Mouse (Mus musculus) retina, postnatal 7 days (tissue): ENCODE data around the gene Zfp553.

ENCODE experiments used
- DNase-seq: peaks from one replicate; pipeline ENCODE4 v3.0.0-alpha.2; 2012; ENCODE audit warnings: low read depth, low spot score

The Zfp553 gene

GRCm38 (mm10) chr7:127211014-127211745 lies 21.7 kb upstream of the Zfp553 start:
- DNase-seq = no peak

GRCm38 (mm10) chr7:127212432-127213250 lies 20.2 kb upstream of the Zfp553 start:
- DNase-seq = no peak

GRCm38 (mm10) chr7:127213485-127213884 lies 19.4 kb upstream of the Zfp553 start:
- no peak for DNase-seq

GRCm38 (mm10) chr7:127213930-127214329 lies 18.9 kb upstream of the Zfp553 start:
- no peak for DNase-seq

GRCm38 (mm10) chr7:127214521-127214920 lies 18.3 kb upstream of the Zfp553 start:
- DNase-seq = no peak

- no peak for DNase-seq
These were observed 17.6 kb upstream of the Zfp553 start for GRCm38 (mm10) chr7:127214981-127215871.

- DNase-seq = no peak
These were observed 16.6 kb upstream of the Zfp553 start for GRCm38 (mm10) chr7:127216307-127216706.

GRCm38 (mm10) chr7:127217475-127217874 lies 15.4 kb upstream of the Zfp553 start:
- no peak for DNase-seq

- no peak for DNase-seq
These were observed 14.8 kb upstream of the Zfp553 start for GRCm38 (mm10) chr7:127217901-127218642.

GRCm38 (mm10) chr7:127218670-127219069 lies 14.2 kb upstream of the Zfp553 start:
- no peak for DNase-seq

GRCm38 (mm10) chr7:127220440-127220839 lies 12.4 kb upstream of the Zfp553 start:
- DNase-seq = no peak

- DNase-seq = no peak
These were observed 9.8 kb upstream of the Zfp553 start for GRCm38 (mm10) chr7:127223106-127223505.

GRCm38 (mm10) chr7:127223515-127224478 lies 9.1 kb upstream of the Zfp553 start:
- DNase-seq = no peak

GRCm38 (mm10) chr7:127224616-127225015 lies 8.2 kb upstream of the Zfp553 start:
- DNase-seq = no peak

GRCm38 (mm10) chr7:127225147-127225995 lies 7.5 kb upstream of the Zfp553 start:
- no peak for DNase-seq

GRCm38 (mm10) chr7:127228615-127229303 lies 4.1 kb upstream of the Zfp553 start:
- DNase-seq = peak; percentile 65

- no peak for DNase-seq
These were observed 1.5 kb upstream of the Zfp553 start for GRCm38 (mm10) chr7:127231376-127231775.

GRCm38 (mm10) chr7:127231826-127232621 lies 837 bp upstream of the Zfp553 start:
- no peak for DNase-seq
